Mouse (Mus musculus) thymus, adult 18-20 months (tissue): Measurements from ENCODE around the gene Pparg.
A peak's percentile ranks its signal among the peaks of the same experiment; 100 is the strongest.

Experiments used
- DNase-seq, 2 experiments: peaks; one replicate each; pipeline ENCODE4 v3.0.0; 2022; ENCODE audit warnings: mixed read lengths in 2 of 2

Pparg gene

GRCm38 (mm10) chr6:115513207-115513606, 152.5 kb downstream of the Pparg start:
- no peak for DNase-seq

GRCm38 (mm10) chr6:115517904-115518303, 157.2 kb downstream of the Pparg start:
- no peak for DNase-seq

DNA sequence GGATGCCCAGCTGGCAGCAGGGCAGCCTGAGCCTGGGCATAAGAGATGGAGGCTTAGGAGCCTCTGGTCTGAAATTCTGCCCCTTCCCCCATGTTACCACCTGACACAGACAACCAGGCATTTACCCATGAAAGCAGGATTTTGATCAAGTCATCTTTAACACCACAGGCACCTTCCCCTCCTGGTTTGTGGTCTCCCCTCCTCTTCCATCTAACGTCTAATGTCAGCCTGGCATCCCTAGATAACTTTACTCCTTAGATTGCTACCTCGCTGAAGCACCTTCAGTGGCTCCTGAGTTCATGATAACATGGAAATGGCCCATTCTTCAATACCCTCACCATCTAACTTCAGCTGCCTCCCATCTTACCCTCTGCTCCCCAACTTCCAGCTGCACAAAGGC, 157.6 kb downstream of the Pparg start:
- DNase-seq: no peak

- peak in 1 of 2 experiments; percentile 20 for DNase-seq
Observed at GRCm38 (mm10) chr6:115519275-115519699, 158.5 kb downstream of the Pparg start.

DNA sequence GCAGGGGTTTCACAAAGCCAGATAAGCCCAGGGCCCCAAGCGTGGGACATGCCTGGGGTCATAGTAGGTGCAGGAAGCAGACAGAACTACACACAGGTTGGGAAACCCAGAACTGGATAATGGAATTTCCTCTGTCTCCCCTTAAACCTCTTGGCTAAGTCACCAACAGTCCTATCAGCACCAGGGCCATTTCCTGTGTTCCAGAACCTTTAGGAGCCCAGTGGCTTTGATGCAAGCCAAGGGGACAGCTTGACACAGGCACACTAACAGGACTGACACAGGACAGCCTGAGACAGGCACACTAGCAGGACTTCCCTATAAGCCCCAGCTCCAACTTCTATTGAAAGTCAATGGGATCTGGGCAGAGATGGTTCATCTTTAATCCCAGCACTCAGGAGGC, 161.2 kb downstream of the Pparg start:
- DNase-seq: no peak

- no peak for DNase-seq
Observed at GRCm38 (mm10) chr6:115522691-115523146, 162.0 kb downstream of the Pparg start.

DNA sequence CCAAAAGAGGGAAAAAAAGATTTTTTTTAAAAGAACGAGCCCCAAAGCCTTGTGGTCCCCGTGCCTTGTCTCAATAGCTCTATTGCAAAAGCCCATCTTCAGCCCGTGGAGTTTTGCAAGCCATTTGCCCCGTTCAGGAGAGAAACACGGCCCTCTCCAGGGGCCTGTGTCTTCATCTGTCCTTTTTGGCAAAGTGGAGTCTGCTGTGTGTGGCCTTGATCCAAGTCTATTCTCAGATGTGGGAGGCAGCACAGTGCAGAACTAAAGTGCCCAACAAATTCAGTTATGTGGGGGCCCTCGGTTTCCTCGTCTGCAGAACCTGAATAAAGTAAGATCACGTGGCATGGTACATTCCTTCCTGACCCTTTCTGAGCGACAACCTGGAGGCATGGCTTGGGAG, 162.4 kb downstream of the Pparg start:
- no peak for DNase-seq

- DNase-seq: no peak
Observed at GRCm38 (mm10) chr6:115524449-115524990, 163.8 kb downstream of the Pparg start.

DNA sequence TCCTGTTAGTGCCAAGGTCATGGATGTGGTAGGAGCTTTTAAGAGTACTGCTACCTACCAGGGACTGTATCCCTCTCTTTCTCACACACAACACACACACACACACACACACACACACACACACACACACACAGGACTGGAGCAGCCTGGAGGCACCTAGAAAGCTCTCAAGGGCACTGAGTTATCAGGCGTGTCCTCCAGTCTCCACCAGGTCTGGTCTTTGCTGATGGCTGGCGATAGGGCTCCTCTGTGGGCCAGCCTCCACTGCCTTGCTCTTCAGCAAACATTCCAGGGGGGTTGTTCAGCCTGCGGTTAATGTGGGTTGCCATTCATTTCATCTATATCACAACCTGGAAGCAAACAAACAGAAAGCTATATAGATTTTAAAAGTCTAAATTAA, 166.7 kb downstream of the Pparg start:
- DNase-seq: no peak

- DNase-seq: no peak
Observed at GRCm38 (mm10) chr6:115528372-115528771, 167.6 kb downstream of the Pparg start.

DNA sequence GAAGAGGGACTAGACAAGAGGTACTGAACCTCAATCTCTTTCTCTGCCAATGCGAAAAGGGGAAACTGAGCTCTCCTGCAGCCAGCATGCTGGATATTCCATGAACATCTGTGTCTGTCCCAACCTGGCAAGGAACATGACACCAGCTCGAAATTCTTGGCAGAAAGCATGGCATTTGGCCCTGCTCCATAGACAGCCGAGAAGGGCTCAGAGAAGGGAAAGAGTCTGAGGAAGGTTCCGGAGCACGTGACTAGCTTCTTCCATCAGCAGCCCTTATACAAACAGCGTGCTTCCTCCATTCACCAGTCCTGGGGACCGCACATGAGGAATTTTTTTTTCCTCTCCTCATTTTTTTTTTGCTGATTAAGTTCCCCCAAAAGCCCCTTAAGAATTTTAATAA, 173.9 kb downstream of the Pparg start:
- DNase-seq: no peak

GRCm38 (mm10) chr6:115536169-115536568, 175.4 kb downstream of the Pparg start:
- no peak for DNase-seq

GRCm38 (mm10) chr6:115538645-115539429, 178.1 kb downstream of the Pparg start:
- DNase-seq: peak; percentile 49 to 66
